Mouse (Mus musculus) kidney, adult 9 months (tissue): ENCODE measurements around the gene Skil.

ENCODE experiments used
- DNase-seq: peaks from one replicate; pipeline ENCODE4 v3.0.0; 2022

Gene Skil

DNA sequence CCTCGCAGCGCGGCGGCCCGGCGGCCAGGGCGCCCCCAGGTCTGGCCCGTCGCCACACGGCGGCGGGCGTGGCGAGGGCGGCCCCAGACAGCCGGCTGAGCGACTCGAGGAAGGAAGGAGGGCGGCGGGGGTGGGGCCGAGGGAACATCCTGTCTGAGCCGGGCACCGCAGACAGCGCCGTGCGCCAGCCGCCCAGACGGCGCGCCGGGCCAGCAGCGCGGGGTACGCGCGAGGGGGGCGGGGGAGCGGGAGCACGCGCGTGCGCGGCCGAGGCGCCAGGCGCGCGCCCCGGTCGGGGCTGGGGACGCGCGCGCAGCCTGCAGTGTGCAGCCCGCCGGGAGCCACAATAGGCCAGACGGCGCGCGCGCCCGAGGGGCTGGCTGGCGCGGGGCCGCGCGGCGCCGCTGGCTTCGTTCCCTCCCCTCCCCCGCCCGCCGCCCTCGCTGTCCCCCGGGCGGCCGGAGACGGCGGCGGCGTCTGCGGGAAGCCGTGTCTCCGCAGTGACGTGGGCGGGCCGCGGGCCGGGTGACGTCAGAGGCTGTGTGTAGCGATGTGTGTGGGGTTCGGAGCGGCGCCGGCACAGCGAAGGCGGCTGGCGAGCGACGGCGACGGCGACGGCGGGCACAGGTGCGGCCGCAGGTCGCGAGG is at the start of gene Skil:
Gene Skil, plus strand, starts transcription at position 528 of the 648 bp plus-strand sequence.
- peak; percentile 97 for DNase-seq

DNA sequence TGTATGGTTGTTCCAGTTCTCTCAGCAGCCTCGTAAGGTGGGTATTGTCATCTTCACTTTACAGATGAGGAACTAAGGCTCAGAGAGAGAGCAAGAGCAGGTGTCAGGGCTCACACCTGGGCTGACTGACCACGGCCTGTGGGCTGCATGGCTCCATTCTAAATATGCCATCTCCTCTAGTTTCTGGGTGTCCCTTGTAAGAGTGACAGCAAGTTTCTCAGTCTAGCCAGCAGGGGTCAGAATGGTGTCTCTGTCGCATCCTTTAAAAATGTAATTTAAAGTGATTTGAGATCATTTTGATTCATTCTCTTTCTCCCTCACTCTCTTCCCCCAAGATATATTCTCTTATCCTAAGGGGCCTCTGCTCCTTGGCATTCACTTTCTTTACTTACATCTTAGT is 47.6 kb upstream of the Skil start:
- no peak for DNase-seq

DNA sequence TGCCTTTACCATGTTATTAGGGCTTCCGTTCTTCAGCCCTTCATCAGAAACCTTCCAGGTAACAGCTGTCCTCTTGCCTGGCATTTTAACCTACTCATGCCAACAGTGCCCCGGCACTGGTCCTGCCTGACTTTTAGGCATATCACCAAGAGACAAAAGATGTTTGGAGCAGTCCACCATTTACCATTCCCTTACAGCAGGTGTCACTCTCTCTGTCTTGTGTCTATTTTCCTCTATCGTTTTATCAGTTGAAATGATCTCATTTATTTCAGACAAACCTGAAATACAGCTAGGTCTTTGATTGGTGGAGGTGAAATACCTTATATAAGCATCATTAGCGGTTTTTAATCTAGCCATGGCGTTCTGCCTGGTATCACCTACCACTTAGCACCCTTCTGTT is 45.8 kb upstream of the Skil start:
- DNase-seq: no peak

DNA sequence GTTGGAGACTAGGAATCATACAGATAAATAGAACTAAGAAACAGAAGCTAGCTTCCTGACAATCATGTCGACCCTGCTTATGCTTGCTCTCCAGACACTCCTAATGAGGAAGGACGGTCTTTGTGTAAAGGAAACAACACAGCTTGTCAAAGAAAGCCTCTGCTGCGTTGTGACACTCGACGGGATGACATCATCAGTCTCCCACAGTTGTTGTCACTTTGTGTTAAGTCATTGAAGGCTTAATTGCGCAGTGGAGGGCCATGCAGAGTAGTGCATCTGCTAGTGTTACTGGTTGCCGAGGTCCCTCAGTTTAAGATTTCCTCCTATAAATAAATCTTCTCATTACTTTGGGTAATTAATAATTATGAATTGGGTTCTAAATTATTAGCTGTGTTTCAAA is 44.5 kb upstream of the Skil start:
- no peak for DNase-seq

DNA sequence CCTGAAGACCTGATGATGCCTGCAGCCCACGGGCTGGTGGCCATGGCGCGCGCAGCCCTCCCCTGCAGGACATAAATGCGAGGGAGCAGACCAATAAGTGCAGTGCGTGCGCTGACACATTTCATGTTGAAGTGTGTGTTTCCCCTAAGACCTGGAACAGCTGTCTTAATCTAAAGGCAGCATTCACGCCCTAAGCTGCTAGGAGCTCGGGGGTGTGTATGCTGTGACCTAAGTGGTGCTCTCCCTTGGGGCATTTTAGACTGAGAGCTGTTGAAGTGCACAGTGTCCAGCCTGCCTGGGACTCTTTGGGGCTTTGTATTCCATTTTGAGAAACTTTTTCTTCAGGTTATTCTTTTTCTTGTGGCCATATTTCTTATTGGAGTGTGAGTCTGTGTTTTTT is 43.1 kb upstream of the Skil start:
- no peak for DNase-seq

DNA sequence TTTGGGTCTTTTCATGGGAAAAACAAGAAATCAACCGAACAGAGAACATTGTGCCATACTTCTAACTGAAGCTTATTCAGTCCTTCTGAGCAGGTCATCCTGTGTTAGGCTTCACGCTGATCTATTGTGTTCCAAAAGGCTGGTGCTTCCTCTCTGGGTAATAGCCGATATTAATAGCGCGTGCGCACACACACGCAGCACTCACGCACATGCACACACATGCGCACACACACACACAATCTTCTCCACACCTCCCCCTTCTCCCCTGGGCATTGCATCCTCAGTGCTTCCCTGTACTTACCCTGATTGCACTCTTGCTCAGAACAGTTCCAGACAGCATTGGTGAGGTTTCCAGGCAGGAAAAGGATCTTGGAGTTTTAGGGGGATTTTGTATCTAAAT is 41.7 kb upstream of the Skil start:
- DNase-seq: no peak

DNA sequence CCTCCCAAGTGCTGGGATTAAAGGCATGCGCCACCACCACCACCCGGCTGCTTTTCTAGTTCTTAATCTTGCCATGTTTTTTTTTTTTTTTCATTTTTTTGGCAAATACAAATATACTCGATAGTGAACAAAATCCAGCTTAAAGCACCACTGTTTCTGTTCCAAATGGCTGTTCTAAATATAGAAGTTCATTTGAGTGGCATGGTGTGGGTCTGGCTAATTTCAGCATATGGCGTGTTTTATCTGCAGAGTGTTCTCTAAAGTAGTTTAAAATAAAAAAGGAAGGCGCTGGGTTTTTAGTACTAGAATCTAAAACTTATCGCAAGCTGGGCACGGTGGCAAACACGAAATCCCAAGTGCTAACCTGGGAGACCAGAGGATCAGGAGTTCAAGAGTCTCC is 40.0 kb upstream of the Skil start:
- DNase-seq: no peak

DNA sequence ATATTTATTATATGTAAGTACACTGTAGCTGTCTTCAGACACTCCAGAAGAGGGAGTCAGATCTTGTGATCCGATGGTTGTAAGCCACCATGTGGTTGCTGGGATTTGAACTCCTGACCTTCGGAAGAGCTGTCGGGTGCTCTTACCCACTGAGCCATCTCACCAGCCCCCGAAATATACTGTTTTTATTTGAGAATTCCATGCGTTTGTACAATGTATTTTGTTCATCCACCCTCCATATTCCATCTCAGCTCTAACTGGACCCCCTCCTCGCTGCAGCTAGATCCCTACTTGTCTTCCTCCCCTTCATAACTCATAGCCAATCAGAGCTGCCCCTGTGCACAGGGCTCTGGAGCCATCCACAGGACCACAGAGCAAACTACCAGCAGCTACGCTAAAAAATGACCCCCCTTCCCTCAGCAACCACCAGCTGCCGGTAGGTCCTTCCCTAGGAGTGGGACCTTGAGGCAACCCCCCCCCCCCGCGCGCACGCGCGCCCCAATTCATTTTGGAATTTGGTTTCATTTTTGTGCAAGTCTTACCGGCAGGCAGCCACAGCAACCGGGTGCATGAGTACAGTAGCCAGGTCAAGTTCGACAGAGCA is 38.7 kb upstream of the Skil start:
- DNase-seq: peak; percentile 53

DNA sequence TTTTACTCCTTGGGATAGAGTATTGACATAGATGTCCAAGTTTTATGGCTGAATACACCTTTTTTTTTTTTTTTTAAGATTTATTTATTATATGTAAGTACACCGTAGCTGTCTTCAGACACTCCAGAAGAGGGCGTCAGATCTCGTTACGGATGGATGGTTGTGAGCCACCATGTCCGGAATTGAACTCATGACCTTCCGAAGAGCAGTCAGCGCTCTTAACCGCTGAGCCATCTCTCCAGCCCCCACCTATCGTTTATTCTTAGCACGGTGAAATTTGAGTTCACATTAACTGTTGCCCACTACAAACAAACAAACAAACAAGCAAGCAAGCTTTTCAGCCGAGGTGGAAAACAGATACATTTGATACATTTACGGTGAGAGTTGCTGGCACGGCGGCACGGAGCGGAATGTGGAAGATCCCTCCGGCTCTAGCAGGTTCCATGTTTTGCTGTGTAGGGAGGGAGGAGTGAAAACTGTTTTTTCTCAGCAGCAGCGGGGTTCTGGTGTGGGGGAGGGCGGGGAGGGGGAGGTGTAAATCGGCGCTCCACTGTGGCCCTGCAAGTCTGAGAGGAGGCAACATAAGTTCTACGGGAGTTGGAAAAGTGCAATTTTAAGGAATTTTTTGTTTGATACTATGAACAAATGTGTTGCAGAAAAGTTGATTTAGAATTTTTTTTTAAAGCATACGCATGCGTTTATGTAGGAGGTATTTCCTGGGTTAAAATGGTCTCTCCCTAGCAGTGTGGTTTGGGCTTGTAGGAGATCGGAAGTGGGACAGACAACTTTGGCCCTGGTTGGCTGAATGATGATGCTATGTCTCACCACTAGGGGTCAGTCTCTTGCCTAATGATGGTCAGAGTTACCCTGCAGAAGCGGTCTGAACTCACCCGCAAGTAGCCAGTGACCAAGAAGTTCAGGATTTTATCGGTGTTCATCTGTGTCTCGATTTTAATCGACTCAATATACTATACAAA is 37.9 kb upstream of the Skil start:
- peak; percentile 96 for DNase-seq

DNA sequence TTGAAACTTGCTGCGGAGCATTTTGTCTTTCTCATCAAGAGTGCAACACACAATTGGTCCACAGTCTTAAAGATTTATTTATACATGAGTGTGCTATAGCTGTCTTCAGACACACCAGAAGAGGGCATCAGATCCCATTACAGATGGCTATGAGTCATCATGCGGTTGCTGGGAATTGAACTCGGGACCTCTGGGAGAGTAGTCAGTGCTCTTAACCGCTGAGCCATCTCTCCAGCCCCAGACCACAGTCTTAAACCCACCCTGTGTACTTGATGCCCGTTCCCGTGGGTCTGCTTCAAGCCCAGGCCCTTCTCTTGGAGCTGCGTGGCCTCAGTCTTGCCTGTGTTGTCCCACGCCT is 34.1 kb upstream of the Skil start:
- DNase-seq: no peak

DNA sequence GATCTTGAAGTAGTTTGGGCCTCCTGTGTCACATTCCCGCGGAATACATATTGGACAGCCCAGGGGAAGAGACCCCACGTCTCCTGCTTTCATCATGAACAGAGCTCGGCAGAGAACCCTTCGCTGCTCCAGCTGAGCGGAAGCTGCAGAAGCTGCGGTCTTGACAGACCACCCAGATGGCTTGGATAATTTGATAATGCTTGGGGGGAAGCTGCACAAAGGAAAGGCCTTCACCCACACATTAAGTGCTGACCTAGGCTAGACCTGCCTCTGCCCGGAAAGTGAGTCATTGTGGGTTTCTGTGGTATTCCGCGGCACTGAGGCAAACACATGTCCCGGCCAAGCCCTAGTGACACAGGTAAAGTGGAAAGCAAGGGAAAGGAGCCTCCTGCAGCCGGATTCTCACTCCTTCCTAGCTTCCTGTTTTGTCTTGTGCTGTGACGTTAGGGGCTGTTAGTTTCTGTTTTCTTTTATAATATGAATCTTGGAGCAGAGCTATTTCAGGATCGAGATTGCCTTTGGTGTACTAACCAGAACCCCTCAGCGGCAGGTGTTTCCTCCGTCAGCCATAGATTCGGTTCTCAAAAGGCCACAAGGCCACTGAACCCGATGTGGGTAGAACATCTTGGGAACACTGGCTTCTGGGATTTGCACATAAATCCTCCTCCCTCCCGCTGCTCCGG is 33.6 kb upstream of the Skil start:
- DNase-seq: no peak

DNA sequence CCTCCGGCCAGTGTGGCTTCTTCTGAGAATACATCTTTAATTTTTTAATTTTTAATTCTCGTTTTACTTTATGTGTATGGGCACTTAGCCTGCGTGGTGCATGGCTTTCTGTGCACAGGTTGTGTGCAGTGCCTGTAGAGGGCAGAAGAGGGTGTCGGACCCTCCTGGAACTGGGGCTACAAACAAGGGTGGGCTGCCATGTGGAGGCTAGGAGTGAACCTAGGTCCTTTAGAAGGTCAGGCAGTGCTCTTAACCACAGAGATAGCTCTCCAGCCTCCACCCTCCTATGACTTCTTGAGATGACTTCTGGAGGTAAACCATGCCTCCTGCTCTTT is 33.1 kb upstream of the Skil start:
- no peak for DNase-seq

DNA sequence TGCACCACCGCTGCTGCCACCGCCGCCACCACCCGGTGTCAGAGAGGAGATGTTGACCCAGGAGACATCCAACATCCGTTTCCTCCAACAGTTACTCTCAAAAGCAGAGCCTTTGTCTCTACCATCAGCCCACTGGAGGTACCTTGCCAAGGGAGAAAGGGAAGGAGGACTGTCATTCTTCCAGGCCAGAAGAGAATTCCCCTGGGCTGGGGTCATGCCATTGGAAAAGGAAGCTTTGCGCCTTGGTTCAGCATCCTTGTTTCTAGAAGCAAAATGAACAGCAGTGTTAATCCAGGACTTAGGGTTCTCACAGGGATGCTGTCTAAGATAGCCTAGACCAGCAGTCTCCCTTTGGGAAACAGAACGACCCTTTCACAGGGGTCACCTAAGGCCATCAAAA is 32.5 kb upstream of the Skil start:
- DNase-seq: no peak

DNA sequence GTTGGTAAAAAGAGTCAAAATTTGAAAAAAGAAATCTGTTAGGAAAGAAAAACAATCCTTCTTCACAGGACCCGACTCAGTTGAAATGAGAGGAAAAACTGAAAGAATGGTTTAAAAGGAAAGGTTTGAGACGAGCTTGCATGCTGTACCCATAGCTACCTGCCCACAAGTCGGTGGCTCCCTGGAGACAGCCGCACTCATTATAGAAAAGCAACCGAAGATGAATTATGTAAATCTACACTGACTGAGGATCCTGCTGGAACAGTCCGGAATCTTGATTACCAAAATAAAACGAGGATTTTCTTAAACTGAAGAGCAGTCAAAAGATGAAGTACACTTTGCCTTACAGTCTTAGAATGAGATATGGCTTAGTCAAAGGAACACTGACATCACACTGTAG is 26.4 kb upstream of the Skil start:
- DNase-seq: no peak

DNA sequence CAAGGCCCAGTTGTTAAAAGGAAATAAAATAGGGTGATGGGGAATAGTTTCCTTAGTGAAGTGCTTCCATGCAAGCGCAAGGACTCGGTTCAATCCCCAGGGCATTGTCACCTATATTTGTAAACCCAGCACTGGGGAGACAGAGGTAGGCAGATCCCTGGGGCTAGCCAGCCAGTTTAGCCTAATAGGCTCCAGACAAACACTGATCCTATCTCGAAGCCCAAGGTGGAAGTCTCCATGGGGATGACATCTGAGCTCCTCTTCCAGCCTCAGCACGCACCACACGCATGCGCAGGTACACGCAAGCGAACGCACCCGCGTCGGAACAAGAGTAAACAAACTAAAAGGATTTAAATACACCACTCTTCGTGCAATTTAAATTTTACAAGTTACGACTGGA is 23.1 kb upstream of the Skil start:
- DNase-seq: no peak

DNA sequence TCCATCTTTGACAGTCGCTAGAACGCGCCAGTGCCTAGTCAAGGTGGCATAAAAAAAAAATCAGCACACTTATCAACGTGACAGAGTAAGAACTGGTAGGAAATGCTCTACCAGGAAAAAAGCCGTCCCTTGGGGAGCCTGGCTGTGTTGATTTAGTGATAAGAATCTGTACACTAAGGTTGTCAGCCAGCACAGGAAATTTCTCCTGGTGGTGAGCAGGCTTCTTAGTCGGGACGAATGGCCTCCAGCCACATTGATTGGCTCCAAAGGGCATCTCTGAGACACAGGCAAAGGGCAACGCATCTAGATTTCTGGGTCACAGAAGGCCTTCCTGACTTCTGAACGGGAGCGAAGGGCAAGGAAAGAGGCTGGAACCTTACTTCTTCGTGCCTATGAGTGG is 19.1 kb upstream of the Skil start:
- peak; percentile 80 for DNase-seq

DNA sequence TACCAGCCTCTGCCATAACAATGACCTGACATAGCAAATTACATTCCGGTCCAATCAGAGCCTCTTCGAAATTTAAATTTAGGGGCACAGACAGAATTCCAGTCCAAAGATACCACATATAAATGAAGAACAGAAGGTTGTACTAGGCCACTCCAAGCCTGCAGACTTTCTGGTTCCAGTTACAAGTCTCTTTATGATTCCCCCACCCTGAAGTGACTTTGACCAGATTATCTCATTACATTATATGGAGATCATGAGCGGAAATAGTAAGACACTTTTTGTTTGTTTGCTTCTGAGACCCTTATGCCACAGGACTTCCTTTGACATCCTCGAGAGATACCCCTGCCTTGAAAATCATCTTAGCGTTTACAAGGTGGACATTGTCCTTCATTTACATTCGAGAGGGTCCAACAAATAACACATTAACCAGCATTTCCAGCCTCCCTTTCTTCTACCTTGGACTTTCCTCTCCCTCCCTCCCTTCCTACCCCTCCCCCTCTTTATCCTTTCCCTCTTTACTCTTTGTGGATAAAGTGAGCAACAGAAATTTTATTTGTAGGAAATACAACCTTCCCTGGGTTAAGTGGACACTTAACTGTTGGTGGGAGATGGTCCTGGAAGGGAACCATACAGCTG is 17.7 kb upstream of the Skil start:
- peak; percentile 67 for DNase-seq

DNA sequence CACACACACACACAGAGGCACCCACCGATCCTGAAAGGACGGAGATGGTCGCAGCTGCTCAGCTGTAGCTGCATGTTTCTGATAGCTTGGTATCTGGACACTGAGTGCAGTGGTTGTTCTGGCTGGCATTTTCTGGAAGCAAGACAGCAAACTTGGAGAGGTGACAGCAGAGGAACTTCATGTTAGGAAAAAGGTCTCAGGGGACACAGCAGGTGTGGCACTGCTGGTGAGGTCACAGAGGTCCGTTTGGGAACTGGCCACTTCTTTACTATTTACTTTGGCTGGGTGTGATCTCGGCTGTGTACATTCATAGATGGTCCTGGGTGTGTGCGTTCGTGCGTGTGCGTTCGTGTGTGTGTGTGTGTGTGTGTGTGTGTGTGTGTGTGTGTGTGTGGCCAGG is 15.4 kb upstream of the Skil start:
- no peak for DNase-seq

DNA sequence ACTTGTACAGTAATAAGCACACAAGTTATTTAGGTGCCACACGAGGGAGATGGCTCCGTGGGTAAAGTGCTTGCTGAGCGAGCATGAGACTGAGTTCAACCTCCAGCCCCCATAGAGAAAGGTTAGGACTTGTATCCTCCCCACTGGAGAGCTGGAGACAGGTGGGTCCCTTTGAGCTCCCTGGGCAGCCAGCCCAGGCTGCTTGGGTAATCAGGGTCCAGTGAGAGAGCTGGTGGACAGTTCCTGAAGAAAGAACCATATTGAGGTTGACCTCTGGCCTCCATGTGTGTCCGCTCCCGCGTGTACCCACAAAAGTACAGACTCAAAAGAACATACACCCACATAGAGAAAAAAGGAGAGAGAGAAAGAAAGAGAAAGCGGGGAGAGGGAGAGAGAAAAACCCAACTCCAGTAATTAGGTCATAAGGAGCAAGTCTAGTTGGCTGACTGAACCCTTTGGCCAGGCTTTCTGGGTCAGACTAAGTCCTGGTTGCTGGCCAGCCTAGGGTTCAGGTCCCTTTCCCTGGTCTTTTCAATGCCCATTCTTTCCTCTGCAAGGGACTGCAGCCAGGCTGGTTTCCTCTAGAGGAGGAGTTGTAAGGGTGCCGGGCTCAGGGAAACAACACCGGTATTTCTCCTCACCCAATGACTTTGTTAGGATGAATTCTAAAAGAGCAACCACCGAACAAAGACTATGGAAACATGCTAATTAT is 13.9 kb upstream of the Skil start:
- peak; percentile 65 for DNase-seq

DNA sequence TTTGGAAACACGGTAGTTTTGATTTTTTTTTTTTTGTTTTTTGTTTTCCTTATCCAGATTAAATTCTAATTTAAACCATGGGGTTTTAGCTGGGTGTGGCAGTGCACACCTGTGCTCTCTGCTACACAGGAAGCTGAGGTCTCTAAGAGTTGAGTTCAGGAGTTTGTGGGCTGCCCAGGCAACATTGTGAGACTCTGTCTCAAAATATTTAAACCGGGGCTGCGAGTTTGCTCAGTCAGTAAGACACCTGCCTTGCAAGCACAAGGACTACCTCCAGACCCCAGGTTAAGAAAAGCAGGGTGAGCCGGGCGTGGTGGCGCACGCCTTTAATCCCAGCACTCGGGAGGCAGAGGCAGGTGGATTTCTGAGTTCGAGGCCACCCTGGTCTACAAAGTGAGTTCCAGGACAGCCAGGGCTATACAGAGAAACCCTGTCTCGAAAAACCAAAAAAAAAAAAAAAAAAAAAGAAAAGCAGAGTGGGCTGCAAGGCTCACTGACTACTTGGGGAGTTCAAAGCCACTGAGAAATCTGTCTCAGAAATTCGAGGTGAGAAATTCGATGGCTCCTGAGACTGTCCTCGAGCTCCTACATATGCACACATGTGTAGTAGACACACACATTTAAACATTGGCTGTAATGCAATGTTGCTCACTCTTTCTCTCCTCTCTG is 11.9 kb upstream of the Skil start:
- DNase-seq: no peak

DNA sequence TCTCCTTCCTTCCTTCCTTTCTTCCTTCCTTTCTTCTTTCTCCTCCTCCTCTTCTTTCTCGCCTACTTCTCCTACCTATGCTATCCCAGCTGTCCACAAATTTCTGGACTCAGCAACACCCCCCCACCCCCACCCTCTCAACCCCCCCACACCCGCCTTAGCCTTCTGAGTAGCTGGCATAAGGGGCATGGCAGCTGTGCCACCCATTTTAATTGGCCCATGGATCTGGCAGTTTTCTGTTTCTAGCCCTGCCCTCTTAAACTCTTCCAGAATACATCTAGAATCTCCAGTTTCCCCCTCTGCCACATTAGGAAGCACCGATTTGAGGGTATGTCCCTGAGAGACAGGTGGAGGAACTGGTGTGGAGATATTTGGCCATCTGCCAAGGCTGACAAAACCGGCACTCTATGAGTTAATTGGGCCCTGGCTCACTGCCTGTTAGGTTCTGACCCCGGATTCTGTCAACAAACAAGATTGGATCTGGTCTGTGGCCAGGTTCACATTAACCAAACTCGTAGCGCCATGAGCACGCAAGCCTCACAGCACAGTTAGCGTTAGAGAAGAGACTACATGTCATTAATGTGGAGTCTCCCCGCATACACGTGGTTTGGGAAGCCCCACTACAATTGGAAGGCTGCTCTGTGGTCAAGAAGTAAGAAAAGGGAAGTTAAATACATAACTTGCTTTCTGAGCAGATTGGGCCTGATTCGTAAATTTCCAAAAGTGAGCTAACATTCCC is 11.2 kb upstream of the Skil start:
- peak; percentile 81 for DNase-seq
